Mouse (Mus musculus): Measurements from ENCODE around the gene Lrrc4b. TPM values are rescaled to one million over a fixed set of nuclear protein-coding genes. Genes with fewer than 3 reads are reported as not detected.
A peak's percentile ranks its signal among the peaks of the same experiment; 100 is the strongest.

The Lrrc4b gene
- polyA plus RNA-seq, 1 experiment from 2014 or later, result 26.4 TPM

- H3K9ac ChIP-seq, result no peak overlapping the region
- H3K4me3 ChIP-seq (replicated peaks; ENCODE audit: low read length), result no peak overlapping the region
- peaks cover 18% of the 10 kb centered on the region for H3K4me1 ChIP-seq (replicated peaks; ENCODE audit: control insufficient read depth, insufficient read depth, low read length)
- peaks cover 81% of the 10 kb centered on the region for H3K36me3 ChIP-seq (replicated peaks; ENCODE audit: control insufficient read depth, insufficient read depth)
- H3K9me3 ChIP-seq (ENCODE audit: control insufficient read depth, low read length), result no peaks in the 10 kb centered on the region
- WGBS, result 85% methylated on average over 1 of the region's 1 CpGs
- H3K27ac ChIP-seq, result no peak overlapping the region
- no peak for ATAC-seq (ENCODE audit: low FRiP score)
- no peaks in the 10 kb centered on the region for H3K27me3 ChIP-seq (ENCODE audit: control insufficient read depth, insufficient read depth, low read length)
- no peak overlapping the region for H3K4me2 ChIP-seq (replicated peaks)
- DNase-seq (ENCODE audit: low spot score), result no peak
Observed at GRCm38 (mm10) chr7:44456302-44456701, 27.5 kb downstream of the Lrrc4b start.

- Histone ChIP-seq H3K4me3 (replicated peaks; ENCODE audit: low read length) (no peak overlapping the region), H3K4me1 (replicated peaks; ENCODE audit: control insufficient read depth, insufficient read depth, low read length) (peaks cover 19% of the 10 kb centered on the region), H3K27ac (no peak overlapping the region), H3K36me3 (replicated peaks; ENCODE audit: control insufficient read depth, insufficient read depth) (peaks cover 86% of the 10 kb centered on the region), H3K27me3 (ENCODE audit: control insufficient read depth, insufficient read depth, low read length) (no peaks in the 10 kb centered on the region), H3K9ac (no peak overlapping the region), H3K4me2 (replicated peaks) (no peak overlapping the region), H3K9me3 (ENCODE audit: control insufficient read depth, low read length) (no peaks in the 10 kb centered on the region)
- DNase-seq (ENCODE audit: low spot score) (no peak), ATAC-seq (ENCODE audit: low FRiP score) (no peak)
- 76% methylated on average over 6 of the region's 6 CpGs for WGBS
Observed at GRCm38 (mm10) chr7:44460067-44460466, 31.2 kb downstream of the Lrrc4b start.

- H3K4me1 ChIP-seq (replicated peaks; ENCODE audit: control insufficient read depth, insufficient read depth, low read length), result peaks cover 23% of the 10 kb centered on the region
- ATAC-seq (ENCODE audit: low FRiP score), result no peak
- peaks cover 78% of the 10 kb centered on the region for H3K36me3 ChIP-seq (replicated peaks; ENCODE audit: control insufficient read depth, insufficient read depth)
- no peak overlapping the region for H3K9ac ChIP-seq
- no peaks in the 10 kb centered on the region for H3K9me3 ChIP-seq (ENCODE audit: control insufficient read depth, low read length)
- 84% methylated on average over 31 of the region's 31 CpGs for WGBS
- H3K4me2 ChIP-seq (replicated peaks), result no peak overlapping the region
- H3K27ac ChIP-seq, result no peak overlapping the region
- no peak overlapping the region for H3K4me3 ChIP-seq (replicated peaks; ENCODE audit: low read length)
- no peak for DNase-seq (ENCODE audit: low spot score)
- H3K27me3 ChIP-seq (ENCODE audit: control insufficient read depth, insufficient read depth, low read length), result no peaks in the 10 kb centered on the region
Observed at GRCm38 (mm10) chr7:44460767-44461502, 32.1 kb downstream of the Lrrc4b start.

GRCm38 (mm10) chr7:44461503-44462217 is 32.8 kb downstream of the Lrrc4b start:
- H3K9me3 ChIP-seq (ENCODE audit: control insufficient read depth, low read length), result no peaks in the 10 kb centered on the region
- no peak overlapping the region for H3K9ac ChIP-seq
- peaks cover 23% of the 10 kb centered on the region for H3K4me1 ChIP-seq (replicated peaks; ENCODE audit: control insufficient read depth, insufficient read depth, low read length)
- WGBS, result 69% methylated on average over 57 of the region's 57 CpGs
- ATAC-seq (ENCODE audit: low FRiP score) (no peak), DNase-seq (ENCODE audit: low spot score) (no peak)
- H3K4me2 ChIP-seq (replicated peaks), result no peak overlapping the region
- no peaks in the 10 kb centered on the region for H3K27me3 ChIP-seq (ENCODE audit: control insufficient read depth, insufficient read depth, low read length)
- H3K27ac ChIP-seq, result no peak overlapping the region
- H3K4me3 ChIP-seq (replicated peaks; ENCODE audit: low read length), result no peak overlapping the region
- peaks cover 74% of the 10 kb centered on the region for H3K36me3 ChIP-seq (replicated peaks; ENCODE audit: control insufficient read depth, insufficient read depth)

- DNase-seq (ENCODE audit: low spot score) (no peak), ATAC-seq (ENCODE audit: low FRiP score) (no peak)
- H3K4me2 ChIP-seq (replicated peaks), result no peak overlapping the region
- H3K9ac ChIP-seq, result no peak overlapping the region
- peaks cover 67% of the 10 kb centered on the region for H3K36me3 ChIP-seq (replicated peaks; ENCODE audit: control insufficient read depth, insufficient read depth)
- H3K4me3 ChIP-seq (replicated peaks; ENCODE audit: low read length), result no peak overlapping the region
- H3K9me3 ChIP-seq (ENCODE audit: control insufficient read depth, low read length), result no peaks in the 10 kb centered on the region
- no peak overlapping the region for H3K27ac ChIP-seq
- peaks cover 23% of the 10 kb centered on the region for H3K4me1 ChIP-seq (replicated peaks; ENCODE audit: control insufficient read depth, insufficient read depth, low read length)
- no peaks in the 10 kb centered on the region for H3K27me3 ChIP-seq (ENCODE audit: control insufficient read depth, insufficient read depth, low read length)
- 27% methylated on average over 74 of the region's 77 CpGs for WGBS
Observed at GRCm38 (mm10) chr7:44462218-44463055, 33.6 kb downstream of the Lrrc4b start.

- Histone ChIP-seq H3K4me1 (replicated peaks; ENCODE audit: control insufficient read depth, insufficient read depth, low read length) (peaks cover 23% of the 10 kb centered on the region), H3K4me2 (replicated peaks) (no peak overlapping the region), H3K36me3 (replicated peaks; ENCODE audit: control insufficient read depth, insufficient read depth) (peaks cover 61% of the 10 kb centered on the region), H3K9me3 (ENCODE audit: control insufficient read depth, low read length) (no peaks in the 10 kb centered on the region), H3K9ac (no peak overlapping the region), H3K27me3 (ENCODE audit: control insufficient read depth, insufficient read depth, low read length) (no peaks in the 10 kb centered on the region), H3K4me3 (replicated peaks; ENCODE audit: low read length) (no peak overlapping the region), H3K27ac (no peak overlapping the region)
- no peak for ATAC-seq (ENCODE audit: low FRiP score)
- no peak for DNase-seq (ENCODE audit: low spot score)
- WGBS, result 53% methylated on average over 8 of the region's 8 CpGs
Observed at GRCm38 (mm10) chr7:44463056-44463425, 34.2 kb downstream of the Lrrc4b start.

GRCm38 (mm10) chr7:44463556-44464225 is 34.9 kb downstream of the Lrrc4b start:
- H3K36me3 ChIP-seq (replicated peaks; ENCODE audit: control insufficient read depth, insufficient read depth), result peaks cover 54% of the 10 kb centered on the region

GRCm38 (mm10) chr7:44464511-44464910 is 35.7 kb downstream of the Lrrc4b start:
- WGBS, result 10% methylated on average over 4 of the region's 4 CpGs
- no peak overlapping the region for H3K4me3 ChIP-seq (replicated peaks; ENCODE audit: low read length)
- H3K36me3 ChIP-seq (replicated peaks; ENCODE audit: control insufficient read depth, insufficient read depth), result peaks cover 46% of the 10 kb centered on the region
- no peaks in the 10 kb centered on the region for H3K27me3 ChIP-seq (ENCODE audit: control insufficient read depth, insufficient read depth, low read length)
- no peak for ATAC-seq (ENCODE audit: low FRiP score)
- H3K4me1 ChIP-seq (replicated peaks; ENCODE audit: control insufficient read depth, insufficient read depth, low read length), result peaks cover 36% of the 10 kb centered on the region
- no peaks in the 10 kb centered on the region for H3K9me3 ChIP-seq (ENCODE audit: control insufficient read depth, low read length)
- DNase-seq (ENCODE audit: low spot score), result peak; percentile 85
- no peak overlapping the region for H3K4me2 ChIP-seq (replicated peaks)
- peak overlapping the region; percentile 32; the same call in 1 of the 2 replicates for H3K9ac ChIP-seq
- peak overlapping the region; percentile 75 for H3K27ac ChIP-seq

More at GRCm38 (mm10) chr7:44463556-44464225, 34.9 kb downstream of the Lrrc4b start:
- Histone ChIP-seq H3K4me3 (replicated peaks; ENCODE audit: low read length) (no peak overlapping the region), H3K4me1 (replicated peaks; ENCODE audit: control insufficient read depth, insufficient read depth, low read length) (peaks cover 28% of the 10 kb centered on the region), H3K27me3 (ENCODE audit: control insufficient read depth, insufficient read depth, low read length) (no peaks in the 10 kb centered on the region), H3K4me2 (replicated peaks) (no peak overlapping the region), H3K9ac (peak overlapping the region; percentile 32; the same call in 1 of the 2 replicates), H3K27ac (peak overlapping the region; percentile 75), H3K9me3 (ENCODE audit: control insufficient read depth, low read length) (no peaks in the 10 kb centered on the region)
- no peak for ATAC-seq (ENCODE audit: low FRiP score)
- DNase-seq (ENCODE audit: low spot score), result no peak
- WGBS, result 77% methylated on average over 10 of the region's 10 CpGs

All from hindbrain, embryonic 14.5 days (tissue).